Mouse (Mus musculus): ENCODE measurements at regions not wholly inside any gene's neighbourhood (a gene's known extent, or its start where the extent isn't known, plus 50 kb on each side); places are given as distances from the start of the nearest gene placed in this dataset.
"Not testable (repeated sequence)": the region's sequence is repeated elsewhere in the genome, so short reads cannot be mapped to it uniquely, and the experiment has no call there.

DNA sequence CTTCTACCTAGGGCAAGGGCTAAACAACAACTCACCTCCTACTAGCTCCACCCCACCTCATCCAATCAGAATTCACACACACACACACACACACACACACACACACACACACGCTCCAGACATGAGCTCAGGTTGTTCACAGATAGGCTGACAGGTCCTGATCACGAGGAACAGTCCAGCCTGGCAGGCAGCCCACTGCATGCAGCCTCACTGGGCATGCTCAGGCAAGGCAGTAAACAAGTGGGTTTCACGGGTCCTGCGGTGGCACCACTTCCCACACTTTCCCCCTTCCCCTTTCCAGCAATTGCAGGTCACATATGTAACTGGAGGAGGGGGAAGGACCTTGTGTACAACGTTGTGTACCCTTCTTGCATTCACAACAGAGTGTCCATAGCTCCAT lies 63.5 kb upstream of the Anapc15-ps start:
- TF ChIP-seq CTCF (IDR thresholded peaks at IDR 0.05; ENCODE audit: borderline replicate concordance, insufficient read depth, low read length); POLR2A (IDR thresholded peaks at IDR 0.05; ENCODE audit: low read depth, low read length): not testable (repeated sequence)
